Mouse (Mus musculus): ENCODE data around the gene Vegfb. TPM values are rescaled to one million over a fixed set of nuclear protein-coding genes. Genes with fewer than 3 reads are reported as not detected.

The Vegfb gene
- polyA plus RNA-seq, 1 experiment from 2014 or later, result 46.3 TPM

DNA sequence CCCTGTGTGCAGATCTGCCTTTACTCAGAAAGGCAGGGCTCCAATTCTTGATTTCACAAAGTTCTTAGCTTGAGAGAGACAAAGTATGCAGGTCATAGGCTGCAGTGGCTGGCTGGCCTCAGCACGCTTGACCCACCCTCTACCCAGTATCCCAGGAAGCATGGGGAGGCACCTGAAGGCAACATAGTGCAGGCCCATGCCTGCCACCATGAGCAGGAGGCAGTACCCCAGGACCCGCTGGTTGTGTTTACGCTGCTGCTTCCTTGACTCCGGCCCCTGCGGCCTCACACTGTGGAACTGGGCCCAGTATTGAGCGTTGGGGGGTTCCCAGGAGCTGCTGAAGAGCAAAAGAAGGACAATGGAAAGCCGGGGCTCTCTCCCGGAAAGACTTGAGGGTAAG, 1.8 kb upstream of the Vegfb start:
- Histone ChIP-seq H3K36me3 (peaks cover 14% of the 10 kb centered on the region), H3K4me2 (no peak overlapping the region), H3K27me3 (no peaks in the 10 kb centered on the region), H3K4me1 (peaks cover 40% of the 10 kb centered on the region), H3K9me3 (no peaks in the 10 kb centered on the region), H3K9ac (no peak overlapping the region), H3K4me3 (no peak overlapping the region), H3K27ac (no peak overlapping the region)
- WGBS, result 91% methylated on average over 8 of the region's 8 CpGs
- no peak for ATAC-seq (ENCODE audit: insufficient number of reproducible peaks, low FRiP score, low TSS enrichment, low read depth)

GRCm38 (mm10) chr19:6987904-6988285, 444 bp upstream of the Vegfb start:
- H3K36me3 ChIP-seq, result peaks cover 24% of the 10 kb centered on the region
- peak overlapping the region; percentile 90 for H3K27ac ChIP-seq
- H3K27me3 ChIP-seq, result no peaks in the 10 kb centered on the region
- peak overlapping the region; percentile 83 for H3K4me2 ChIP-seq
- peak overlapping the region; percentile 93 for H3K9ac ChIP-seq
- H3K4me1 ChIP-seq, result peaks cover 33% of the 10 kb centered on the region
- peak overlapping the region; percentile 91 for H3K4me3 ChIP-seq
- H3K9me3 ChIP-seq, result no peaks in the 10 kb centered on the region
- no peak for ATAC-seq (ENCODE audit: insufficient number of reproducible peaks, low FRiP score, low TSS enrichment, low read depth)
- WGBS, result 5% methylated on average over 8 of the region's 8 CpGs

DNA sequence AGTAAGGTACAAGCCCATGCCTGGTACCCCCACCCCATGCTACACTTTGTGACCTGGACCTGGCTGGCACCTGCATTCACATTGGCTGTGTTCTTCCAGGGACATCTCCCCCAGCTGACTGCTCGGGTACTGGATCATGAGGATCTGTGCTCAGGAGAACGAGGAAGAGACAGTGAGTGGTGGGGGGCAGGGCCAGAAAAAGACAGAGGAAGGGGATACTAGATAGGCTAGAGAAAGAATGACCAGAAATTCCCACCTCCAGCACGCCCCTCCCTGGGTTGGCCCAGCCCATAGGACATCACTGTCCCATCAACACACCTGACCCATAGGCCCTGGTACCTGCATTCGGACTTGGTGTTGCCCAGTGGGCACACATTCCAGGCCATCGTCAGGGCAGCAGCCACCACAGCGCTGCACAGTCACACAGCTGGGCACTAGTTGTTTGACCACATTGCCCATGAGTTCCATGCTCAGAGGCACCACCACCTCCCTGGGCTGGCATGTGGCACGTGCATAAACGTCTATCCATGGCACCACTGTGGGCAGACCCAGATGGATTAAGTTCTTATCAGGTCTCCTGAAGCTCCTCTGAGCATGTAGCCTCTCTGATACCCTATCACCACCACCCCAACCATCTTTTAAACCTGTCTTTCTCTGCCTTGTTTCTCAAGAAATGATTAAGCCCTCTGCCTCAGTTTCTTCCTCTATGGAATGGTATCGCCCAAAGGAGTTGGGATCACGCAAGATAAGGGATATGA, 1.3 kb downstream of the Vegfb start:
- peak overlapping the region; percentile 90; the same call in 1 of the 2 replicates for H3K27ac ChIP-seq
- peaks cover 26% of the 10 kb centered on the region for H3K4me1 ChIP-seq
- H3K27me3 ChIP-seq, result no peaks in the 10 kb centered on the region
- H3K36me3 ChIP-seq, result peaks cover 36% of the 10 kb centered on the region
- no peak for ATAC-seq (ENCODE audit: insufficient number of reproducible peaks, low FRiP score, low TSS enrichment, low read depth)
- peak overlapping the region; percentile 83 for H3K4me2 ChIP-seq
- H3K9me3 ChIP-seq, result no peaks in the 10 kb centered on the region
- peak overlapping the region; percentile 93; the same call in 1 of the 2 replicates for H3K9ac ChIP-seq
- 76% methylated on average over 10 of the region's 10 CpGs for WGBS
- peak overlapping the region; percentile 91 for H3K4me3 ChIP-seq

GRCm38 (mm10) chr19:6985300-6985699, 2.2 kb downstream of the Vegfb start:
- Histone ChIP-seq H3K4me3 (no peak overlapping the region), H3K9ac (no peak overlapping the region), H3K27ac (no peak overlapping the region), H3K27me3 (no peaks in the 10 kb centered on the region), H3K4me2 (no peak overlapping the region), H3K4me1 (peaks cover 30% of the 10 kb centered on the region), H3K36me3 (peaks cover 36% of the 10 kb centered on the region), H3K9me3 (no peaks in the 10 kb centered on the region)
- WGBS, result 85% methylated on average over 19 of the region's 19 CpGs
- no peak for ATAC-seq (ENCODE audit: insufficient number of reproducible peaks, low FRiP score, low TSS enrichment, low read depth)

- Histone ChIP-seq H3K4me2 (no peak overlapping the region), H3K4me3 (no peak overlapping the region), H3K27ac (no peak overlapping the region), H3K9me3 (no peaks in the 10 kb centered on the region), H3K27me3 (no peaks in the 10 kb centered on the region), H3K36me3 (peaks cover 36% of the 10 kb centered on the region), H3K9ac (no peak overlapping the region), H3K4me1 (peaks cover 41% of the 10 kb centered on the region)
- 95% methylated on average over 5 of the region's 5 CpGs for WGBS
- no peak for ATAC-seq (ENCODE audit: insufficient number of reproducible peaks, low FRiP score, low TSS enrichment, low read depth)
These were observed 3.8 kb downstream of the Vegfb start for GRCm38 (mm10) chr19:6983621-6984020.

- Histone ChIP-seq H3K4me3 (no peak overlapping the region), H3K27ac (no peak overlapping the region), H3K36me3 (peaks cover 50% of the 10 kb centered on the region), H3K4me2 (peak overlapping the region; percentile 68; the same call in 1 of the 2 replicates), H3K9me3 (no peaks in the 10 kb centered on the region), H3K4me1 (peaks cover 46% of the 10 kb centered on the region), H3K9ac (no peak overlapping the region), H3K27me3 (no peaks in the 10 kb centered on the region)
- WGBS, result 92% methylated on average over 4 of the region's 4 CpGs
- ATAC-seq (ENCODE audit: insufficient number of reproducible peaks, low FRiP score, low TSS enrichment, low read depth), result no peak
These were observed 6.0 kb downstream of the Vegfb start for GRCm38 (mm10) chr19:6981465-6981864.

DNA sequence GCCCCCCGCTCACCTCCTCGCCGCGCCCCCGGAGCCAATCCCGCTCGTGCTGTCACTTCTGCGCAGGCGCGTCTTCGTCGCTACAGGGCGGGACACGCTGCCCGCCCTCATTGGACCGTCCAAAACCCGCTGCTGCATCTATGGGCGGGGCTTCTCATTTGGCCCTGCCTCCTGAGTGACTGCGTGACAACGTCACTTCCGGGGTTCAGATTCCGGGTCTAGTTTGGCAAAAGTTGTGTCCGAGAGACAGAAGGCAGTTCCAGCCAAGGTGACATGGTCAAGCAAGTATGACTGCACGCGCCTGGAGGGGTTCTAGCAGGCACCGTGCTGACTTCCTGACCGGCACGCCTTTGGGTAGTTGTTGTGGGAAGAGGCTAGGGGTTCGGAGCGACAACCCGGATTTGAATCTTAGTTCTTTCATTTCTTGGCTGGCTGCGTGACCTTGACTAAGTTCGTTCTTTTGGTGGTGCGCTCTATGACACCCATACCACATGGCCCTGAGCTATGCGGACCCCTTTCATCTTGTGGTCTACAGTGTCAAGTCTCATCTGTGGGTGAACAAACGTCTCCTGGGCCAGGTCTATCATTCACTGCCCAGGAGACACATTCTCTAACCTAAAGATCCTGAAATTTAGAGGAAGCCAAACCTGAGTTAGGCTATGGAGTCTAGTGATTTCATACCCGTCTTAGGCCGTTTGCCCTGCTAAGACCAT, 6.9 kb downstream of the Vegfb start, which contains the start of gene Fkbp2:
Fkbp2 (minus strand) TSS at position 121 of the 713 bp plus-strand sequence.
- Histone ChIP-seq H3K4me3 (peak within 1 kb of the TSS; percentile 85), H3K9me3 (no peaks in the 10 kb centered on the region), H3K9ac (peak within 1 kb of the TSS; percentile 75), H3K4me2 (peak within 1 kb of the TSS; percentile 68), H3K27ac (peak within 1 kb of the TSS; percentile 95), H3K27me3 (no peaks in the 10 kb centered on the region), H3K36me3 (peaks cover 47% of the 10 kb centered on the region), H3K4me1 (peaks cover 48% of the 10 kb centered on the region)
- WGBS, result under 1% methylated on average over 38 of the region's 38 CpGs
- ATAC-seq (ENCODE audit: insufficient number of reproducible peaks, low FRiP score, low TSS enrichment, low read depth), result peak; percentile 90

- Histone ChIP-seq H3K4me3 (peak overlapping the region; percentile 85), H3K27ac (peak overlapping the region; percentile 95), H3K4me1 (peaks cover 48% of the 10 kb centered on the region), H3K9me3 (no peaks in the 10 kb centered on the region), H3K36me3 (peaks cover 39% of the 10 kb centered on the region), H3K4me2 (peak overlapping the region; percentile 68), H3K9ac (peak overlapping the region; percentile 75), H3K27me3 (no peaks in the 10 kb centered on the region)
- 1% methylated on average over 58 of the region's 59 CpGs for WGBS
- peak; percentile 91 for ATAC-seq (ENCODE audit: insufficient number of reproducible peaks, low FRiP score, low TSS enrichment, low read depth)
These were observed 7.7 kb downstream of the Vegfb start for GRCm38 (mm10) chr19:6979486-6980380.

GRCm38 (mm10) chr19:6979001-6979479, 8.4 kb downstream of the Vegfb start:
- Histone ChIP-seq H3K9me3 (no peaks in the 10 kb centered on the region), H3K36me3 (peaks cover 35% of the 10 kb centered on the region), H3K27ac (peak overlapping the region; percentile 83), H3K4me2 (peak overlapping the region; percentile 68), H3K27me3 (no peaks in the 10 kb centered on the region), H3K4me1 (peaks cover 49% of the 10 kb centered on the region), H3K9ac (peak overlapping the region; percentile 37), H3K4me3 (peak overlapping the region; percentile 85)
- no peak for ATAC-seq (ENCODE audit: insufficient number of reproducible peaks, low FRiP score, low TSS enrichment, low read depth)
- 15% methylated on average over 11 of the region's 11 CpGs for whole genome bisulfite sequencing

DNA sequence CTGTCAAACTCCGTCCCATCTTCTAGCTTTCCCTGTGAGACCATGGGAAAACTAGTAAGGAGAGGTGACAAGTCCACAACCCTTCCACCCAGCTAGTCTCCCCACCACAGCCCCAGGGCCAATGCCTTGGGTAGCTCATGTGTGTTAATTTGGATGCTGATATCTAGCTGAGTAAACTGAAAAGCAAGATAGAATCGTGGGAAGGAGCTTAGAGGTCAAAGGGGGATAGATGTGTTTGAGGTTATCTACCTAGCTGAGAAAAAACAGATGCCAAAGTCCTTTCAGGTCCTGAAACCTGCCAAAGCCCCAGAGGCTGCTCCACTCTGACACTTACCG, 8.8 kb downstream of the Vegfb start:
- Histone ChIP-seq H3K4me1 (peaks cover 54% of the 10 kb centered on the region), H3K9me3 (no peaks in the 10 kb centered on the region), H3K9ac (no peak overlapping the region), H3K27ac (peak overlapping the region; percentile 83), H3K27me3 (no peaks in the 10 kb centered on the region), H3K4me2 (peak overlapping the region; percentile 68), H3K36me3 (peaks cover 31% of the 10 kb centered on the region), H3K4me3 (peak overlapping the region; percentile 85)
- 40% methylated on average over 3 of the region's 3 CpGs for WGBS
- no peak for ATAC-seq (ENCODE audit: insufficient number of reproducible peaks, low FRiP score, low TSS enrichment, low read depth)

All from limb, embryonic 15.5 days (tissue).